8 mouse cellular contexts compared by ENCODE assay signal in genomic region chr10:44002995-44003524, GRCm38 (mm10).
DNase-seq lines count a peak whose midpoint lies in the region; ATAC-seq and TF ChIP-seq lines count a peak whose summit lies in the region.

No protein-coding gene starts in this region.

- H3K9ac ChIP-seq in forebrain, embryonic 14.5 days (ENCODE audit: low read length) = peak overlapping the region; percentile 37
- H3K9ac ChIP-seq in liver, embryonic 15.5 days = peak overlapping the region; percentile 45

- peaks cover 32% of the 10 kb centered on the region for H3K79me3 ChIP-seq in C2C12 (ENCODE audit: low read depth)

- H3ac ChIP-seq in C2C12 (ENCODE audit: control insufficient read depth, insufficient read length, low read depth) = peak overlapping the region; percentile 92

- under 1% methylated on average over 11 of the region's 11 CpGs for WGBS in heart, embryonic 10.5 days
- 3% methylated on average over 11 of the region's 11 CpGs for WGBS in forebrain, embryonic 14.5 days
- 2% methylated on average over 11 of the region's 11 CpGs for WGBS in liver, embryonic 15.5 days (ENCODE audit: insufficient replicate concordance)

- peak overlapping the region; percentile 73 for H3K4me3 ChIP-seq in heart, embryonic 10.5 days
- H3K4me3 ChIP-seq in C2C12 (ENCODE audit: insufficient read depth, poor library complexity, severe bottlenecking) = peak overlapping the region; percentile 68
- peak overlapping the region; percentile 45 for H3K4me3 ChIP-seq in forebrain, embryonic 14.5 days (ENCODE audit: low read depth, low read length)
- H3K4me3 ChIP-seq in liver, embryonic 15.5 days (replicated peaks) = peak overlapping the region; percentile 67

- no peaks in the 10 kb centered on the region for H3K9me3 ChIP-seq in heart, embryonic 10.5 days
- no peaks in the 10 kb centered on the region for H3K9me3 ChIP-seq in forebrain, embryonic 14.5 days (replicated peaks; ENCODE audit: control insufficient read depth, low read length)
- H3K9me3 ChIP-seq in liver, embryonic 15.5 days (replicated peaks) = no peaks in the 10 kb centered on the region

- no peak for TF ChIP-seq CTCF in C2C12 (IDR thresholded peaks at IDR 0.05; ENCODE audit: control insufficient read depth, insufficient read depth, insufficient read length)

- no peak for DNase-seq in heart, embryonic 10.5 days (ENCODE audit: low spot score)
- no peak for DNase-seq in heart, adult 11 months
- DNase-seq in forebrain, embryonic 14.5 days (ENCODE audit: low spot score) = no peak
- DNase-seq in urinary bladder, adult 18-20 months (ENCODE audit: low spot score in 2 of 2) = no peak
- DNase-seq in frontal cortex, postnatal 10 days (ENCODE audit: low spot score in 2 of 2) = no peak
- DNase-seq in left cerebral cortex, adult 18-20 months (ENCODE audit: low spot score in 2 of 2) = no peak

- H3K4me2 ChIP-seq in forebrain, embryonic 14.5 days (ENCODE audit: low read length) = peak overlapping the region; percentile 67
- peak overlapping the region; percentile 72 for H3K4me2 ChIP-seq in liver, embryonic 15.5 days

- peaks cover 35% of the 10 kb centered on the region for H3K4me1 ChIP-seq in heart, embryonic 10.5 days
- H3K4me1 ChIP-seq in forebrain, embryonic 14.5 days (ENCODE audit: control insufficient read depth, insufficient read depth, low read length) = peaks cover 7% of the 10 kb centered on the region; the same call in 1 of the 2 replicates
- peaks cover 43% of the 10 kb centered on the region for H3K4me1 ChIP-seq in liver, embryonic 15.5 days (replicated peaks)

- H3K27me3 ChIP-seq in heart, embryonic 10.5 days (ENCODE audit: insufficient read depth, poor library complexity, severe bottlenecking) = peaks cover 90% of the 10 kb centered on the region
- H3K27me3 ChIP-seq in C2C12 (ENCODE audit: control insufficient read depth, insufficient read depth, insufficient read length) = no peaks in the 10 kb centered on the region
- peaks cover 49% of the 10 kb centered on the region for H3K27me3 ChIP-seq in forebrain, embryonic 14.5 days (replicated peaks; ENCODE audit: control insufficient read depth, insufficient read depth, low read length)
- H3K27me3 ChIP-seq in liver, embryonic 15.5 days = peaks cover 79% of the 10 kb centered on the region

- H3K36me3 ChIP-seq in heart, embryonic 10.5 days = no peaks in the 10 kb centered on the region
- H3K36me3 ChIP-seq in C2C12 (ENCODE audit: control insufficient read depth, insufficient read depth) = peaks cover under 1% of the 10 kb centered on the region
- H3K36me3 ChIP-seq in forebrain, embryonic 14.5 days (ENCODE audit: control insufficient read depth, insufficient read depth, low read length) = no peaks in the 10 kb centered on the region
- H3K36me3 ChIP-seq in liver, embryonic 15.5 days (replicated peaks) = no peaks in the 10 kb centered on the region

- 0 out of 2 replicates have a peak, but pooled peaks have one; percentile 11 for ATAC-seq in forebrain, embryonic 14.5 days
- ATAC-seq in liver, embryonic 15.5 days (ENCODE audit: insufficient read depth) = no peak; the same call in 1 of the 2 replicates

- H3K79me2 ChIP-seq in C2C12 (ENCODE audit: control insufficient read depth, insufficient read depth) = peaks cover 56% of the 10 kb centered on the region

- peak overlapping the region; percentile 79 for H3K27ac ChIP-seq in heart, embryonic 10.5 days
- H3K27ac ChIP-seq in forebrain, embryonic 14.5 days (ENCODE audit: low read depth, low read length) = no peak overlapping the region
- no peak overlapping the region for H3K27ac ChIP-seq in liver, embryonic 15.5 days (replicated peaks)

TF ChIP-seq in C2C12, 6 proteins besides CTCF, POLR2A, EP300 and RAD21:
- TF ChIP-seq MYOD1 (IDR thresholded peaks at IDR 0.05; ENCODE audit: control insufficient read depth, insufficient read length, low read depth) = no peak
